Mouse (Mus musculus): ENCODE measurements around the gene Lfng. TPM values are rescaled to one million over a fixed set of nuclear protein-coding genes. Genes with fewer than 3 reads are reported as not detected.

Lfng gene
- 30.9 and 32.8 TPM in 2 replicates for polyA plus RNA-seq (2016; fragmentation: Nextera tagmentation; extraction: Ambion mirVana)

DNA sequence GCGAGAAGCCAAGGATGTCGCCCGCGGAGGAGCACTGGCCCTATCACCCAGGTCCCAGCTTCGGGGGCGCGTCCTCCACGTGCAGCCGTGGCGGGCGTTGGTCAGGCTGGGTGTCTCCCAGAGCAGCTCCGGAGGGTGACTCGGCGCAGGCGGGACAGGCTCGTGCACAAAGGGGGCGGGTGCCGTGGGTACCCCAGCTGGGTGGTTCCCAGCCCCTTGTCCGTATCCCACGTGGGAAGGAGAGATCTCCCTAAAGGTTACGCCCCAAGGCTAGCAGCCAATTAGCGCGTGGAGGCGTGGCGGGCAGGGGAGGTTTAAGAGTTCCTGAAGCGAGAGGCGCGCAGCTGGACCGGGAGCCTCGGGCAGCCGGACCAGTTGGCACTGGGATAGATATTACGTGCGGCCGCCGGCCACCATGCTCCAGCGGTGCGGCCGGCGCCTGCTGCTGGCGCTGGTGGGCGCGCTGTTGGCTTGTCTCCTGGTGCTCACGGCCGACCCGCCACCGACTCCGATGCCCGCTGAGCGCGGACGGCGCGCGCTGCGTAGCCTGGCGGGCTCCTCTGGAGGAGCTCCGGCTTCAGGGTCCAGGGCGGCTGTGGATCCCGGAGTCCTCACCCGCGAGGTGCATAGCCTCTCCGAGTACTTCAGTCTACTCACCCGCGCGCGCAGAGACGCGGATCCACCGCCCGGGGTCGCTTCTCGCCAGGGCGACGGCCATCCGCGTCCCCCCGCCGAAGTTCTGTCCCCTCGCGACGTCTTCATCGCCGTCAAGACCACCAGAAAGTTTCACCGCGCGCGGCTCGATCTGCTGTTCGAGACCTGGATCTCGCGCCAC, at the start of gene Lfng:
Gene Lfng, plus strand, starts transcription at position 320 of the 835 bp plus-strand sequence.
- Histone ChIP-seq H3K4me2 (peak within 1 kb of the TSS; percentile 83), H3K36me3 (replicated peaks) (0 out of 2 replicates have a peak, but pooled peaks cover under 1% of the 10 kb centered on the region), H3K4me3 (replicated peaks) (peak within 1 kb of the TSS; percentile 82), H3K9ac (peak within 1 kb of the TSS; percentile 94), H3K27me3 (peaks cover 28% of the 10 kb centered on the region), H3K9me3 (0 out of 2 replicates have a peak, but pooled peaks cover 3% of the 10 kb centered on the region), H3K27ac (peak within 1 kb of the TSS; percentile 99), H3K4me1 (peaks cover 72% of the 10 kb centered on the region)
- peak; percentile 64 for ATAC-seq (ENCODE audit: low FRiP score)
- 0% methylated on average over 90 of the region's 91 CpGs for WGBS

DNA sequence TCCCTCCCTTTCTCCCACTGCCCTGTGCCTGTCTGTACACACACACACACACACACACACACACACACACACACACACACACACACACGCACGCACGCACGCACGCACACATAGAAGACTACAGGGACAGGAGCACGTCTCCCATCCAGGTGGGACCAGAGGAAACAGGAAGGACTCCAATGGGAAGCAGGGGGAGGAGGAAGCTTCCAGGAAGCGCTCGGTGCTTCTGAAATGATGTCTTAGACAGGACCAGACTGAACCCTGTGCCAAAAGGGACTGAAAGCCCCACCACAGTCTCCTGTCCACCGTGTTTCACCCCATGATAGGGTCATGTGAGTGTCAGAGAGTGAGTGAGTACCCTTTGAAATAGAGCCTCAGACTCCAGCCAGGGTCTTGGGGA, 44.5 kb upstream of the Lfng start:
- 88% methylated on average over 9 of the region's 9 CpGs for WGBS
- Histone ChIP-seq H3K9me3 (no peaks in the 10 kb centered on the region), H3K4me3 (replicated peaks) (no peak overlapping the region), H3K27ac (no peak overlapping the region), H3K36me3 (replicated peaks) (no peaks in the 10 kb centered on the region), H3K4me2 (no peak overlapping the region), H3K9ac (no peak overlapping the region), H3K4me1 (peaks cover 32% of the 10 kb centered on the region), H3K27me3 (no peaks in the 10 kb centered on the region)
- ATAC-seq (ENCODE audit: low FRiP score), result no peak

- Histone ChIP-seq H3K9me3 (no peaks in the 10 kb centered on the region), H3K27me3 (no peaks in the 10 kb centered on the region), H3K9ac (peak within 1 kb of the TSS; percentile 21; the same call in 1 of the 2 replicates), H3K36me3 (replicated peaks) (no peaks in the 10 kb centered on the region), H3K4me3 (replicated peaks) (no peak within 1 kb of the TSS), H3K27ac (no peak within 1 kb of the TSS), H3K4me1 (peaks cover 40% of the 10 kb centered on the region), H3K4me2 (no peak within 1 kb of the TSS)
- WGBS, result 82% methylated on average over 4 of the region's 4 CpGs
- ATAC-seq (ENCODE audit: low FRiP score), result no peak
Observed at GRCm38 (mm10) chr5:140564896-140565295, 42.2 kb upstream of the Lfng start, which contains the start of gene Grifin. Gene Grifin, minus strand, starts transcription at chr5:140565071.

DNA sequence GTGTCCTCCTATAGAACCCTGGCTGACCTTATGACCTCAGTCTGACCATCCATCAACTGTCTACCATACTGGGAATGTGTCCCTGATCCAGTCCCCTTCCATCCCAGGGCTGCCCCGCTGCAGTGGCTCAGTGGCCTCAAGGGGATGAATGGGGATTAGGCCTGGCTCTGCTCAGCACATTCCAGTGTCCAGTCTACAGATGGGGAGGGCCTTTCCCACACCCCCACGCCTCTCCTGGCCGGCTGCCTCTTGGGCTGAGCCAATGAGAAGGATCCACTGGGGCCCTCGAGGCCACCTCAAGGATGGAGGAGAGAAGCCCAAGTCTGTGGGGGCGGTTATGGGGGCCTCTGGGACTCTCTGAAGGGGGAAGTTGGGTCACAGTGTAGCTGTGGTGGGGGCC, 41.7 kb upstream of the Lfng start:
- Histone ChIP-seq H3K4me1 (peaks cover 40% of the 10 kb centered on the region), H3K4me2 (no peak overlapping the region), H3K9me3 (no peaks in the 10 kb centered on the region), H3K9ac (no peak overlapping the region; the same call in 1 of the 2 replicates), H3K27me3 (no peaks in the 10 kb centered on the region), H3K4me3 (replicated peaks) (no peak overlapping the region), H3K27ac (no peak overlapping the region), H3K36me3 (replicated peaks) (no peaks in the 10 kb centered on the region)
- 31% methylated on average over 5 of the region's 5 CpGs for WGBS
- no peak; the same call in 1 of the 2 replicates for ATAC-seq (ENCODE audit: low FRiP score)

DNA sequence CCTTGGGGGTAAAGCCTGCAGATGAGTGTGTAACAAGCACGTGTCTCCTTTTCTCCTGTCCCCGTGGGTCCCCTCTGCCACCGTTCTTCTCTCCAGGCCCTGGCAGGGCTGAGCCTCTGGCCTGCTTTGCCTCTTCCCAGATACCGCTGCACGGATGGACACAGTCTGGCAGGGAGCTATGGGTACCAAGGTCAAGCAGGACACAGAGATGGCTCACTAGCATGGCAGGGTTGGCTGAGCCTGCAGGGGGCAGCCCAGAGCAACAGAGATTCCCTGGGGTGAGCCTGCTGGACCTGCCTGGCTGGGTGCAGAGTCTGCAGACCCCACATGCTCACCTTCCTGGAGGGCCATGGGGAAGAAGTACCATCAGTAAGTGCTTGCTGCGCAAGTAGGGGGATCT, 41.3 kb upstream of the Lfng start:
- H3K4me1 ChIP-seq, result peaks cover 40% of the 10 kb centered on the region
- no peak overlapping the region for H3K27ac ChIP-seq
- H3K27me3 ChIP-seq, result no peaks in the 10 kb centered on the region
- no peak overlapping the region for H3K4me3 ChIP-seq (replicated peaks)
- H3K9ac ChIP-seq, result peak overlapping the region; percentile 21; the same call in 1 of the 2 replicates
- no peaks in the 10 kb centered on the region for H3K9me3 ChIP-seq
- no peak overlapping the region for H3K4me2 ChIP-seq
- no peaks in the 10 kb centered on the region for H3K36me3 ChIP-seq (replicated peaks)
- no peak for ATAC-seq (ENCODE audit: low FRiP score)
- 59% methylated on average over 6 of the region's 6 CpGs for WGBS

DNA sequence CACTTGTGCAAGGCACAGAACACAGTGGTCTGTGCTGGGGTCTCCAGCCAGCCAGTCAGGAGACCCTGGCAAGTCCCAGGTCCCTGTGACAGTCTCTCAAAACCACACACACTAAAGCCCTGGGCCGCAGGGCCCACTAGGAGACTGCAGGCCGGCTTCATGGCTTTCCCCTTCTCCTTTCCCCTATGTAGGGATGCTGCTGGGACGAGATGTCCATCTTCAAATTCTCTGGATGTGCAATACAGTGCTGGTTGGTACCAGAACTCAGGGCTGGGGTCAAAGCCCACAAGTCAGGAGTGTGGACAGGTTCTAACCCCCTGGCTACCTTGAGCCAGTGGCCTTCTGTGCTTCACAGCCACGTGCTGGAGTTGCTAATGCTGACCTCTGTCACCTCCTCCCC, 40.8 kb upstream of the Lfng start:
- no peak for ATAC-seq (ENCODE audit: low FRiP score)
- WGBS, result 77% methylated on average over 4 of the region's 4 CpGs
- Histone ChIP-seq H3K9ac (no peak overlapping the region), H3K4me1 (peaks cover 40% of the 10 kb centered on the region), H3K9me3 (no peaks in the 10 kb centered on the region), H3K27ac (0 out of 2 replicates have a peak overlapping the region, but pooled peaks have one; percentile 5), H3K4me3 (replicated peaks) (no peak overlapping the region), H3K36me3 (replicated peaks) (no peaks in the 10 kb centered on the region), H3K4me2 (no peak overlapping the region), H3K27me3 (no peaks in the 10 kb centered on the region)

- H3K27ac ChIP-seq, result no peak overlapping the region
- WGBS, result 60% methylated on average over 11 of the region's 11 CpGs
Observed at GRCm38 (mm10) chr5:140567321-140567720, 39.8 kb upstream of the Lfng start.

DNA sequence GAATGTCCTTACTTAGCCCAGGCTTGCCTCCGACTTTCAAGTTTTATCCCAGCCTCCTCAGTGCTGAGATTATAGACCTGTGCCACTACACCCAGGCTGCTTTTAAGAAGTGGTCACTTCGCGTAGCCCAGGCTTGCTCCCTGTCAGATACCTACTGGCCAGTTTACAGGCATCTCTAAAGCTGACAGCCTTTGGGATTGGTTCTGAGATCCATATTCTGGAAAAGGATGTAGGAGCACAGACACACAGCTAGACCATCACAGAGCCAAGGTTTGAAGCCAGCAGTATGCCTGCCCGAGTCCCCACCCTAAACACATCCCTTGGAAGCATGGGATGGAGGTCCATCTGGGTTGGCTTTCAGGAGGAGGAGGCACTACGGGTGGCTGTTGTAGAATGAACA, 39.4 kb upstream of the Lfng start:
- no peaks in the 10 kb centered on the region for H3K9me3 ChIP-seq
- no peak overlapping the region for H3K4me2 ChIP-seq
- H3K27ac ChIP-seq, result no peak overlapping the region
- H3K36me3 ChIP-seq (replicated peaks), result no peaks in the 10 kb centered on the region
- no peak for ATAC-seq (ENCODE audit: low FRiP score)
- no peak overlapping the region for H3K9ac ChIP-seq
- no peak overlapping the region for H3K4me3 ChIP-seq (replicated peaks)
- no peaks in the 10 kb centered on the region for H3K27me3 ChIP-seq
- WGBS, result 83% methylated on average over 5 of the region's 5 CpGs
- H3K4me1 ChIP-seq, result peaks cover 40% of the 10 kb centered on the region

More at GRCm38 (mm10) chr5:140567321-140567720, 39.8 kb upstream of the Lfng start:
- no peak overlapping the region for H3K9ac ChIP-seq
- peaks cover 40% of the 10 kb centered on the region for H3K4me1 ChIP-seq
- H3K36me3 ChIP-seq (replicated peaks), result no peaks in the 10 kb centered on the region
- H3K27me3 ChIP-seq, result no peaks in the 10 kb centered on the region
- no peak for ATAC-seq (ENCODE audit: low FRiP score)
- H3K4me3 ChIP-seq (replicated peaks), result no peak overlapping the region
- no peaks in the 10 kb centered on the region for H3K9me3 ChIP-seq
- no peak overlapping the region for H3K4me2 ChIP-seq

DNA sequence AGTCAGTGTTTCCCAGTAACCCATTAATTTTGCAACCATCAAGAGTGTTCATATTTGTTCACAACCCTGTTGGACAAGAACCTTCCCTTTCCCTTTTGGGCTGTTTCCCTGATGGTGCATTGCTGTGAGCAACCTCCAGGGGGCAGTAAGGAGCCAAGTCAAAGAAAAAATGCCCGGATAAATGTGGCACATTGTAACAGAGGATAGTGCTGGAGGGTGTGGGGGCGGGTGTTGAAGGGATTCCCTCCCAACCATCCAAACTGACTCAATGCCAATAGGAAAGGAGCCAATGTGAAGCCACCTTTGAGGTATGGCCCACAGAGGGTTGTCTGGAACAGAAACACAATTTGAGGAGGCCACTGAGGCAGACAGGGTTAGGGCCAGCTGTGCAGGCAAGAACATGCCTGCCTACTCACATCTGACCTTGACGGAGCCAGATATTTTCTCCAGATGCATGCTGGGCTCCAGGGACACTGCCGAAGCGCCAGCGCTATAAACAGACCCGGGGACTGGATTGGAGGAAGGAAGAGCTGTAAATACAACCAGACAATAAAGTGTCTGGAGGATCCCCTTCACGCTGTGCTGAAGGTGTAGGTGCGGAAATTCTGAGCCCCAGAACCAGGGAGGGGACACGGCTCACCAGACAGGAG, 38.7 kb upstream of the Lfng start:
- Histone ChIP-seq H3K27ac (peak overlapping the region; percentile 32; the same call in 1 of the 2 replicates), H3K36me3 (replicated peaks) (no peaks in the 10 kb centered on the region), H3K9me3 (no peaks in the 10 kb centered on the region), H3K4me1 (peaks cover 40% of the 10 kb centered on the region), H3K9ac (no peak overlapping the region), H3K4me3 (replicated peaks) (no peak overlapping the region), H3K27me3 (no peaks in the 10 kb centered on the region), H3K4me2 (no peak overlapping the region)
- WGBS, result 66% methylated on average over 10 of the region's 10 CpGs
- ATAC-seq (ENCODE audit: low FRiP score), result no peak; the same call in 1 of the 2 replicates

DNA sequence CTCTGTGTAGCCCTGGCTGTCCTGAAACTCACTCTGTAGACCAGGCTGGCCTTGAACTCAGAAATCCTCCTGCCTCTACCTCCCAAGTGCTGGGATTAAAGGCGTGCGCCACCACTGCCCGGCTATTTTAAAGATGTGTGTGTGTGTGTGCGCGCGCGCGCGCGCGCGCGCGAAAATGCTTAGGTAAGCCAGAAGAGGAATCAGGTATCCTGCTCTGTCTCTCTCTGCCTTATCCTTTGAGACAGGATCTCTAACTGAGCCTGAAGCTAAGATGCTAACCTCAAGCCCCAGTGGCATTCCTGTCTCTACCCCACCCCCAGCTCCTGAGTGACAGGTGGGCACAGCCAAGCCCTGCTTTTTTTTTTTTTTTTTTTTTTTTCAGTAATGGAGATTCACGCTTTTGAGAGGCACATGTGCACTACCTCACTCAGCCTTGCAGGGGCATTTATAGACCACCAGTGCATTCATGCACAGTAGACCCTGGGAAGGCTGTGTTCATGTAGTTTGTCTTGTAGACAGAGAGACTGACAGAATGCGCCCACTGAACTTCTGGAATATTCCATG, 38.0 kb upstream of the Lfng start:
- Histone ChIP-seq H3K4me3 (replicated peaks) (no peak overlapping the region), H3K27me3 (no peaks in the 10 kb centered on the region), H3K4me2 (no peak overlapping the region), H3K4me1 (peaks cover 39% of the 10 kb centered on the region), H3K9ac (no peak overlapping the region), H3K36me3 (replicated peaks) (no peaks in the 10 kb centered on the region), H3K27ac (0 out of 2 replicates have a peak overlapping the region, but pooled peaks have one; percentile 8), H3K9me3 (no peaks in the 10 kb centered on the region)
- 80% methylated on average over 16 of the region's 16 CpGs for WGBS
- no peak for ATAC-seq (ENCODE audit: low FRiP score)

DNA sequence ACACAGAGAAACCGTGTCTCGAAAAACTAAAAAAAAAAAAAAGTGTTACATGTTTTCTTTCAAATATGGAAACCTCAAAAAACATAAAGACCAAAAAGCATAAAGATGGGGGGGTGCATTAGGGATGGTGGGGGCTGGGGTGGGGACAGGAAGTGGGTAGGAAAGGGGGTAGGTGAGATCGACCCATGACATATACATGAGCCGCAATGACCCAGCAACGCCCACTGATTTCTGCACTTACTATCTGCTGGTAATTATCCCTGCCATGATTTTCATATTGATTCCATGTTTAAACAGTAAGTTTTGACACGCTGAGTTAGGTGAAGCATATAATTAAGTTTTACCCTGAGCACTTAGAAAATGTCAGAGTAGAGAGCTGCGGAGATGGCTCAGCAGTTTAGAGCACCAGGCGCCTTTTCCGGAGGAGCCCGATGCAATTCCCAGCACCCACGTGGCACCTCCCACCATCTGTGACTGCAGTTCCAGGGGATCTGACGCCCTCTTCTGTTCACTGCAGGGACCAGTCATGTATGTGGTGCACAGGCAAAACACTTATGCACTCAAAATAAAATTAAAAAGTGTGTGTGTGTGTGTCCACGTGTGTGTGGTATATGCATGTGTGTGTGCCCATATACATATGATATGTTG, 36.8 kb upstream of the Lfng start:
- Histone ChIP-seq H3K27me3 (no peaks in the 10 kb centered on the region), H3K4me1 (peaks cover 30% of the 10 kb centered on the region), H3K27ac (no peak overlapping the region), H3K4me3 (replicated peaks) (no peak overlapping the region), H3K9ac (no peak overlapping the region), H3K4me2 (no peak overlapping the region), H3K9me3 (no peaks in the 10 kb centered on the region), H3K36me3 (replicated peaks) (no peaks in the 10 kb centered on the region)
- ATAC-seq (ENCODE audit: low FRiP score), result no peak
- 89% methylated on average over 13 of the region's 13 CpGs for WGBS

DNA sequence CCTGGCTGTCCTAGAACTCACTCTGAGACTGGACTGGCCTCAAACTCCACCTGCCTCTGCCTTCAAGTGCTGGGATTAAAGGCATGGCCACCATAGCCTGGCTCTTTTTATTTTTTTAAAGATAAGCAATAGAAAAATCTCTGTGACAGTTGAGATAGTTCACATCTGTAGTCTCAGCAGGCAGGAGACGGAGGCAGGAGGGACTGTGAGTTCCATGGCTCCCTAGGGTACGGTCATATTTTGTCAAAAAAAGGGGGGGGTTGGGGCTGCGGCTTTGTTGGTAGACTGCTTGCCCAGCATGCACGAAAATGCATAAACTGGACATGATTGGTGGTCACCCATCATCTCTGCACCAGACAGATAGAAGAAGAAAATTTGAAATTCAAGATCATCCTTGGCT, 35.9 kb upstream of the Lfng start:
- 78% methylated on average over 4 of the region's 4 CpGs for WGBS
- no peak for ATAC-seq (ENCODE audit: low FRiP score)
- Histone ChIP-seq H3K9ac (no peak overlapping the region), H3K27ac (no peak overlapping the region), H3K36me3 (replicated peaks) (no peaks in the 10 kb centered on the region), H3K4me2 (no peak overlapping the region), H3K27me3 (no peaks in the 10 kb centered on the region), H3K9me3 (no peaks in the 10 kb centered on the region), H3K4me1 (peaks cover 22% of the 10 kb centered on the region), H3K4me3 (replicated peaks) (no peak overlapping the region)
